In the genomic region with DNA sequence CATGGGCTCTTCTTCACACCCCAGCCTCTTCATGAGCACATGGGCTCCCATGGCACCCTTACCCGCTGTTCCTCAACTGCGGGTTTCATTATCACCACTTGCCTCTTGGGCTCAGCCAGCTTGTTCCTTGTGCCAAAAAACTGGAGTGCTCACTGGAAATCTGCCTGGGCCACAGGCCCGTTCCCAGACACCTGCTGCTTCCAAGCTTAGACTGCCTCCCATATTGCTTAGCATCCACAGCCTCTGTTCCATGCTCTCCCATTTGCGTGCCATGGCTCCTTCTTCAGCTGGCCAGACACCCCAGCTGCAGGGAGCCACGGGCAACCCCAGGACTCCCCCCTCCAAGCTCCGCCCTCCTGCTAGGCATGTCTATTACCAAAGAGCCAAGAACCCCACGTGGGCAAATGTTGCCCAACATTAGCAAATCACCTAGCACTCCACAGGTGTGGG, we compare ENCODE assay signal across 9 mouse cellular contexts.
DNase-seq lines count a peak whose midpoint lies in the region; ATAC-seq and TF ChIP-seq lines count a peak whose summit lies in the region.
"Had no signal": no experiment of that assay in that cellular context is flagged by ENCODE, and none has a peak within 500 bp of the region (broad histone marks: within the 10 kb centered on the region; RNA-seq: fewer than 3 reads in every experiment).

No protein-coding gene starts in this region.

- no peak overlapping the region for H3K4me3 ChIP-seq in layer of hippocampus, adult 2 months

- DNase-seq in right cerebral cortex, postnatal 25 days: peak; percentile 50
- no peak for DNase-seq in right cerebral cortex, adult 18-20 months
- DNase-seq in layer of hippocampus, adult 2 months (ENCODE audit: low spot score in 2 of 2): peak; percentile 64 to 80
- peak; percentile 65 to 78 for DNase-seq in lung, postnatal 4 days
- no peak for DNase-seq in natural killer cell, adult 2 months (ENCODE audit: low spot score in 2 of 2)
- no peak for DNase-seq in kidney, adult 11 months
- DNase-seq: lung, embryonic 14.5 days had no signal

- peak; percentile 44 for ATAC-seq in erythroid progenitor cell, adult 5-6 weeks (replicated peaks; ENCODE audit: low FRiP score, poor library complexity, severe bottlenecking)
- ATAC-seq in megakaryocyte progenitor cell, adult 5-6 weeks (replicated peaks; ENCODE audit: poor library complexity): no peak

- no peak for TF ChIP-seq CTCF in layer of hippocampus, adult 2 months (conservative IDR thresholded peaks at IDR 0.05)

- H3K27ac ChIP-seq in layer of hippocampus, adult 2 months: peak overlapping the region; percentile 37

Comparison
In these comparisons a context has a peak if more than half of its experiments do, and no peak if none do; other contexts are left out.
1. DNase-seq: peak in right cerebral cortex, postnatal 25 days (single experiment), layer of hippocampus, adult 2 months (2 of 2) and lung, postnatal 4 days (2 of 2); none in right cerebral cortex, adult 18-20 months (single experiment), natural killer cell, adult 2 months (0 of 2) and kidney, adult 11 months (single experiment).